Mouse (Mus musculus) retina, embryonic 14.5 days (tissue): ENCODE measurements around the gene Mettl25.
A peak's percentile ranks its signal among the peaks of the same experiment; 100 is the strongest.

ENCODE experiments used
- DNase-seq: peaks from one replicate; pipeline ENCODE4 v3.0.0-alpha.2; 2015; ENCODE audit warnings: low spot score

Mettl25 gene

GRCm38 (mm10) chr10:105840928-105841888, at the start of gene Mettl25, which contains the start of gene Ccdc59:
Mettl25 (minus strand) TSS chr10:105841380.
Ccdc59 (plus strand) TSS chr10:105841067.
- DNase-seq, result peak; percentile 98

GRCm38 (mm10) chr10:105867312-105867711, 26.1 kb upstream of the Mettl25 start:
- DNase-seq, result peak; percentile 62

- DNase-seq, result no peak
These were observed 10.0 kb upstream of the Mettl25 start for GRCm38 (mm10) chr10:105851136-105851535.

- DNase-seq, result no peak
These were observed 9.1 kb upstream of the Mettl25 start for GRCm38 (mm10) chr10:105850286-105850685.

- no peak for DNase-seq
These were observed 1.4 kb upstream of the Mettl25 start for GRCm38 (mm10) chr10:105842574-105842973.

GRCm38 (mm10) chr10:105834627-105835228, 6.5 kb downstream of the Mettl25 start:
- peak; percentile 72 for DNase-seq

- DNase-seq, result no peak
These were observed 34.7 kb downstream of the Mettl25 start for GRCm38 (mm10) chr10:105806259-105807010.

- no peak for DNase-seq
These were observed 37.7 kb downstream of the Mettl25 start for GRCm38 (mm10) chr10:105803461-105803860.

GRCm38 (mm10) chr10:105802132-105802531, 39.0 kb downstream of the Mettl25 start:
- DNase-seq, result no peak

GRCm38 (mm10) chr10:105801147-105801546, 40.0 kb downstream of the Mettl25 start:
- no peak for DNase-seq

- no peak for DNase-seq
These were observed 43.8 kb downstream of the Mettl25 start for GRCm38 (mm10) chr10:105797250-105797924.

GRCm38 (mm10) chr10:105793776-105794552, 47.2 kb downstream of the Mettl25 start:
- DNase-seq, result no peak

- DNase-seq, result no peak
These were observed 52.3 kb downstream of the Mettl25 start for GRCm38 (mm10) chr10:105788744-105789486.

GRCm38 (mm10) chr10:105783766-105784165, 57.4 kb downstream of the Mettl25 start:
- no peak for DNase-seq

GRCm38 (mm10) chr10:105774382-105774781, 66.8 kb downstream of the Mettl25 start:
- peak; percentile 84 for DNase-seq

- DNase-seq, result no peak
These were observed 68.3 kb downstream of the Mettl25 start for GRCm38 (mm10) chr10:105772821-105773302.

- no peak for DNase-seq
These were observed 77.2 kb downstream of the Mettl25 start for GRCm38 (mm10) chr10:105763959-105764358.

- DNase-seq, result no peak
These were observed 80.7 kb downstream of the Mettl25 start for GRCm38 (mm10) chr10:105760460-105760859.

- DNase-seq, result no peak
These were observed 81.1 kb downstream of the Mettl25 start for GRCm38 (mm10) chr10:105760046-105760445.
